Mouse (Mus musculus) CH12.LX (cell line): ENCODE measurements around the gene Trip12.

ENCODE experiments used
- CTCF ChIP-seq, 2 experiments: IDR thresholded peaks in 1 of 2; conservative IDR thresholded peaks in 1 of 2; 2 replicates each; pipeline ENCODE4 v1.5.1; 2011 to 2012; ENCODE audit warnings: low read depth in 2 of 2, low read length in 2 of 2, improper control_type of control experiment in 1 of 2, inconsistent platforms in 1 of 2, mild to moderate bottlenecking in 1 of 2, moderate library complexity in 1 of 2
- E2F4 ChIP-seq: IDR thresholded peaks from 2 replicates; pipeline ENCODE4 v1.6.1; 2011; ENCODE audit warnings: low read depth, low read length, improper control_type of control experiment; ENCODE audit not compliant: insufficient replicate concordance
- EP300 ChIP-seq: IDR thresholded peaks from 2 replicates; pipeline ENCODE4 v1.6.1; 2011; ENCODE audit warnings: low read length, improper control_type of control experiment
- ETS1 ChIP-seq: conservative IDR thresholded peaks from 2 replicates; pipeline ENCODE4 v1.6.1; 2012; ENCODE audit warnings: low read depth, mild to moderate bottlenecking, inconsistent platforms, low read length, improper control_type of control experiment, moderate library complexity
- HCFC1 ChIP-seq: IDR thresholded peaks from 2 replicates; pipeline ENCODE4 v1.6.1; 2012; ENCODE audit warnings: low read depth, mild to moderate bottlenecking, inconsistent platforms, low read length, improper control_type of control experiment
- MAFK ChIP-seq: IDR thresholded peaks from 2 replicates; pipeline ENCODE4 v1.6.1; 2011; ENCODE audit warnings: low read length, improper control_type of control experiment; ENCODE audit not compliant: insufficient replicate concordance
- MXI1 ChIP-seq: IDR thresholded peaks from 2 replicates; pipeline ENCODE4 v1.6.1; 2011; ENCODE audit warnings: mild to moderate bottlenecking, low read depth, low read length, improper control_type of control experiment
- NRF1 ChIP-seq: IDR thresholded peaks from 2 replicates; pipeline ENCODE4 v1.6.1; 2014; ENCODE audit warnings: low read depth, mild to moderate bottlenecking, inconsistent platforms, low read length, improper control_type of control experiment, moderate library complexity
- POLR2A ChIP-seq: IDR thresholded peaks from 2 replicates; pipeline ENCODE4 v1.6.1; 2011; ENCODE audit warnings: low read depth, mild to moderate bottlenecking, improper control_type of control experiment, low read length
- RCOR1 ChIP-seq: conservative IDR thresholded peaks from 2 replicates; pipeline ENCODE4 v1.6.1; 2012; ENCODE audit warnings: low read depth, mild to moderate bottlenecking, inconsistent platforms, low read length, improper control_type of control experiment
- TBP ChIP-seq: conservative IDR thresholded peaks from 2 replicates; pipeline ENCODE4 v1.6.1; 2011; ENCODE audit warnings: low read depth, low read length, improper control_type of control experiment
- ZKSCAN1 ChIP-seq: IDR thresholded peaks from 2 replicates; pipeline ENCODE4 v1.6.1; 2012; ENCODE audit warnings: low read depth, inconsistent platforms, low read length, improper control_type of control experiment, borderline replicate concordance

- TF ChIP-seq CTCF (conservative IDR thresholded peaks at IDR 0.05 in 1 of 2, IDR thresholded peaks at IDR 0.05 in 1 of 2; ENCODE audit: low read depth in 2 of 2, low read length in 2 of 2) (no peak), TBP (no peak), NRF1 (no peak), E2F4 (no peak), POLR2A (no peak), MXI1 (no peak), EP300 (no peak), ETS1 (no peak), MAFK (no peak), RCOR1 (no peak), ZKSCAN1 (no peak), HCFC1 (no peak)
These were observed 49.2 kb upstream of the Trip12 start for GRCm38 (mm10) chr1:84889330-84890004.
